Mouse (Mus musculus): ENCODE measurements around the gene Vmn1r17. TPM values are rescaled to one million over a fixed set of nuclear protein-coding genes. Genes with fewer than 3 reads are reported as not detected.

Gene Vmn1r17
- polyA plus RNA-seq (2017; shearing (Covaris generic)): not detected

DNA sequence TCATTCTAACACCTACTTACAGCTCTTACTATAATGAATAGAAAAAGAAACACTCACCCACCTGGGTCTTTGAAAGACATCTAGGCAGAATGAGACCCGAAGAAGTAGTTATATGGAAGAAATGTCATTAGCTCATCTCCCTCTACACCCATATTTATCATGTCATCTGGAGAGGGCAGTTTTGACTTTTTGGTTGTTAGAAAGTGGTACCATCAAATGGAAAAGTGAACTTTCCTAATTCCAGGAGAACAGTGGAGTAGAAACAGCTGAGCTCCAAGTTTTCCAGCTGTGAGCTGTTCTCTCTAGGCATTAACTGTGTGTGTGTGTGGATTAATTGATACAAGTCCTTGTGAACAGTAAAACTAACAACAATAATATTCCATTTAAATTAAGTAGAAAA is at the start of gene Vmn1r17:
TSS of gene Vmn1r17 (minus strand) at position 101 of the 400 bp plus-strand sequence.

DNA sequence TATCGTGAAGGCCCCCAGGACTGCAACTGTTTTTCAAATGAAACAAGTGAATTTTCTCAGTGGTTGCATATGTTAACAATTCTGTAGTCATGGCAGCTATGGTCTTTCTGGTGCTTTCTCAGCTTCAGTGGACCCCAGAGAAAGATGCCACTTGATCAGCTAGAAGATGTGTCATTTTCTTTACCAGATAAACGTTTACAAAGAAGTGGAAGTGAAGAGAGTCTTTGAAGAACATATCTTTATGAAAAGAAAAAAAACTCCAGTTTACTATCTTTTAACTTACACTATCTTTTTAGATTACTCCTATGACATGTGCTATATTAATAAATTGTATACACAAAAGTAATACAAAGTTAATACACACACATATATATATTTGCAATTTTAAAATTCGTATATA is 40.0 kb upstream of the Vmn1r17 start, which contains the start of gene Vmn1r19:
TSS of gene Vmn1r19 (plus strand) at position 301 of the 400 bp plus-strand sequence.

DNA sequence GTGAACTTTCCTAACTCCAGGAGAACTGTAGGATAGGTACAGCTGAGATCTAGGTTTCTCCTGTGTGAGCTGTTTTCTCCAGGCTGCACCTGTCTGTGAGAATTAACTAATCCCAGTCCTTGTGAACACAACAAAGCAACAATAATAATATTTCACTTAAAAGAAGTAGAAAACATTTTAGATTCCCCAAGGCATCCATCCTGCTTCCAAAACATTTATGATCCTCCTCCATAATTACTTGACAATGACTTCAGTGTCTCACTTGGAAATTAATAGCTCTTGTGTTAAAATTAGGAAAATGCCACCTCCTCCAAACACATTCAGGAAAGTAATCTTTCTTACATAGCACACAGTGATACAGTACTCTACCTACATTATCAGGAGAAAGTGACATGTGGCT is 32.2 kb upstream of the Vmn1r17 start, which contains the start of gene Vmn1r18:
TSS of gene Vmn1r18 (minus strand) at position 101 of the 400 bp plus-strand sequence.

GRCm38 (mm10) chr6:57329394-57329793 is 34.1 kb downstream of the Vmn1r17 start, which contains the start of gene Vmn1r16:
Gene Vmn1r16, minus strand, starts transcription at chr6:57329494.

Other genes starting within 250 kb of the Vmn1r17 start
- not detected for gene Vmn1r11, start 230.3 kb downstream of the Vmn1r17 start, polyA plus RNA-seq (2017; shearing (Covaris generic))
- gene Vmn1r12, start 206.8 kb downstream of the Vmn1r17 start, polyA plus RNA-seq (2017; shearing (Covaris generic)): 0.11 TPM
- 0.59 TPM for gene Vmn1r13, start 160.4 kb downstream of the Vmn1r17 start, polyA plus RNA-seq (2017; shearing (Covaris generic))
- gene Vmn1r14, start 132.0 kb downstream of the Vmn1r17 start, polyA plus RNA-seq (2017; shearing (Covaris generic)): not detected
- gene Vmn1r15, start 105.8 kb downstream of the Vmn1r17 start, polyA plus RNA-seq (2017; shearing (Covaris generic)): not detected
- not detected for gene Vmn1r16, start 34.2 kb downstream of the Vmn1r17 start, polyA plus RNA-seq (2017; shearing (Covaris generic))
- 0.02 TPM for gene Vmn1r18, start 32.1 kb upstream of the Vmn1r17 start, polyA plus RNA-seq (2017; shearing (Covaris generic))
- gene Vmn1r19, start 40.1 kb upstream of the Vmn1r17 start, polyA plus RNA-seq (2017; shearing (Covaris generic)): not detected
- not detected for gene Vmn1r20, start 65.2 kb upstream of the Vmn1r17 start, polyA plus RNA-seq (2017; shearing (Covaris generic))
- gene Ppm1k, start 171.7 kb upstream of the Vmn1r17 start, polyA plus RNA-seq (2017; shearing (Covaris generic)): 9.9 TPM
- gene Herc6, start 217.3 kb upstream of the Vmn1r17 start, polyA plus RNA-seq (2017; shearing (Covaris generic)): 22.5 TPM

All from effector memory CD4-positive, alpha-beta T cell, adult 5 months (primary cell).